In the genomic region with DNA sequence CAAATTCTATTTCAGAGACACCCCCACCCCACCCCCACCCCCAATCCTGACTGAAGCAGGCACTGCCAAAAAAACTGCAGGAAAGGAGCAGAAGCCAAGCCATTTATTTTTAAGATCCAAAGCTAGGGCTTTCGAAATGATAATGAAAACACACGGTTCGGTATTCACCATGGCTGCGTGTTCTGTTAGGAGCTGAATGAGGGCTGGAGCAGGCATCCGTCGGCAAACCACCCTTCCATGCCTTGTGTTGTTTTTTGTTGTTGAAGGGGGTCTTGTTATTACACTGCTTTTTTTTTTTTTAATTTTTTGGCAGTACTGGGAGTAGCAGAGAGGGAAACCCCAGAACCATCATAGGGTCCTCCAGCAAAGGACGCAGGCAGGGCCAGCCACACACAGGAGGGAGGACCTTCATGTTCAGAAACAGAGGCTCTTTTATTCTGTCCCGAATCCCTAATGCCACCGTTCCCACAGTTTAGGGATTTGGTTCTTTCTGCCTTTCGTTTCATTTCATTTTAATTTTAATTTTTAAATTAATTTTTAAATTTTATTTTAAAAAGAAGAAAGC, we compare ENCODE assay signal across 11 mouse cellular contexts. TPM values are rescaled to one million over a fixed set of nuclear protein-coding genes. Genes with fewer than 3 reads are reported as not detected.
DNase-seq lines count a peak whose midpoint lies in the region; ATAC-seq and TF ChIP-seq lines count a peak whose summit lies in the region.
"Had no signal": no experiment of that assay in that cellular context is flagged by ENCODE, and none has a peak within 500 bp of the region (broad histone marks: within the 10 kb centered on the region; RNA-seq: fewer than 3 reads in every experiment).

No protein-coding gene starts in this region.

- H3K9ac ChIP-seq in lung, embryonic 16.5 days (ENCODE audit: low read length) = peak overlapping the region; percentile 23
- H3K9ac ChIP-seq in forebrain, embryonic 16.5 days (replicated peaks; ENCODE audit: low read depth, low read length) = peak overlapping the region; percentile 73

- DNase-seq in gastrocnemius, postnatal 14 days = peak; percentile 7
- no peak for DNase-seq in gastrocnemius, postnatal 25 days
- no peak for DNase-seq in lung, postnatal 10 days
- DNase-seq in thymus, postnatal 36 days = no peak
- no peak for DNase-seq in adipocyte (ENCODE audit: low spot score)
- DNase-seq: retina, postnatal 1 day had no signal

- no peaks in the 10 kb centered on the region for H3K9me3 ChIP-seq in lung, embryonic 16.5 days (ENCODE audit: control insufficient read depth, low read length)
- no peaks in the 10 kb centered on the region for H3K9me3 ChIP-seq in forebrain, embryonic 16.5 days (ENCODE audit: control insufficient read depth, low read length)

- no peak for ATAC-seq in lung, embryonic 16.5 days (ENCODE audit: low read depth)
- no peak; the same call in 1 of the 2 replicates for ATAC-seq in forebrain, embryonic 16.5 days
- ATAC-seq: activated CD4-positive, CD25-positive, alpha-beta regulatory T cell, adult 4 months had no signal

- TF ChIP-seq CTCF in small intestine, adult 2 months (IDR thresholded peaks at IDR 0.05; ENCODE audit: extremely low read depth, insufficient read length, insufficient replicate concordance, low read depth, low read length) = peak; percentile 6; the same call in 1 of the 2 replicates

- peak overlapping the region; percentile 55 for H3K27ac ChIP-seq in lung, embryonic 16.5 days (ENCODE audit: low read length)
- H3K27ac ChIP-seq in forebrain, embryonic 16.5 days (ENCODE audit: low read length) = peak overlapping the region; percentile 97
- H3K27ac ChIP-seq in small intestine, adult 2 months (ENCODE audit: insufficient read depth, low read depth, low read length) = no peak overlapping the region

- peak overlapping the region; percentile 28 for H3K4me2 ChIP-seq in lung, embryonic 16.5 days (ENCODE audit: low read depth, low read length)
- peak overlapping the region; percentile 98 for H3K4me2 ChIP-seq in forebrain, embryonic 16.5 days (ENCODE audit: low read length)

- no peak for TF ChIP-seq POLR2A in small intestine, adult 2 months (IDR thresholded peaks at IDR 0.05; ENCODE audit: low read depth, low read length)

- intact Hi-C loops in gastrocnemius, postnatal 14 days (cut with DNase I; ENCODE audit: low total_unique reads) = no loop called here

- 57% methylated on average over 10 of the region's 10 CpGs for WGBS in lung, embryonic 16.5 days
- WGBS in forebrain, embryonic 16.5 days = 22% methylated on average over 10 of the region's 10 CpGs
- 63% methylated on average over 10 of the region's 10 CpGs for WGBS in small intestine, adult 2 months

- peaks cover 14% of the 10 kb centered on the region for H3K36me3 ChIP-seq in lung, embryonic 16.5 days (ENCODE audit: control insufficient read depth, insufficient read depth, low read length)
- peaks cover 7% of the 10 kb centered on the region; the same call in 1 of the 2 replicates for H3K36me3 ChIP-seq in forebrain, embryonic 16.5 days (ENCODE audit: control insufficient read depth, insufficient read depth)
- peaks cover 46% of the 10 kb centered on the region for H3K36me3 ChIP-seq in small intestine, adult 2 months (ENCODE audit: control insufficient read depth, insufficient read depth, low read length)

- H3K4me3 ChIP-seq in lung, embryonic 16.5 days (ENCODE audit: low read length) = no peak overlapping the region
- peak overlapping the region; percentile 50 for H3K4me3 ChIP-seq in forebrain, embryonic 16.5 days (replicated peaks; ENCODE audit: low read length)
- H3K4me3 ChIP-seq in small intestine, adult 2 months (ENCODE audit: low read depth, low read length) = peak overlapping the region; percentile 43; the same call in 1 of the 2 replicates

- H3K4me1 ChIP-seq in lung, embryonic 16.5 days (replicated peaks; ENCODE audit: control insufficient read depth, insufficient read depth, low read length) = peaks cover 61% of the 10 kb centered on the region
- H3K4me1 ChIP-seq in forebrain, embryonic 16.5 days (replicated peaks; ENCODE audit: control insufficient read depth, insufficient read depth, low read length) = peaks cover 87% of the 10 kb centered on the region
- H3K4me1 ChIP-seq in small intestine, adult 2 months (ENCODE audit: control insufficient read depth, insufficient read depth, insufficient read length, low read length) = peaks cover 47% of the 10 kb centered on the region

- H3K27me3 ChIP-seq in lung, embryonic 16.5 days (ENCODE audit: control insufficient read depth, insufficient read depth, low read depth, low read length) = no peaks in the 10 kb centered on the region
- no peaks in the 10 kb centered on the region for H3K27me3 ChIP-seq in forebrain, embryonic 16.5 days (replicated peaks; ENCODE audit: control insufficient read depth, insufficient read depth, low read length)
- H3K27me3 ChIP-seq in small intestine, adult 2 months (ENCODE audit: control insufficient read depth, insufficient read depth, low read length) = no peaks in the 10 kb centered on the region

RNA-seq across cellular contexts. Expression of gene Ppara, which starts 54.8 kb away (rescaled TPM):
- total RNA-seq in gastrocnemius, postnatal 14 days (2021) = 10 to 100 TPM in 1 of 2 experiments, 1 to 10 TPM in 1; 6.3 to 16.3 TPM
- 10 to 100 TPM; 11.4 to 19.3 TPM for total RNA-seq in gastrocnemius, postnatal 25 days (2021)
- 5.2 and 5.9 TPM in 2 replicates for polyA plus RNA-seq in lung, embryonic 16.5 days (2015; fragmentation: Nextera tagmentation; extraction: Ambion mirVana)
- polyA plus RNA-seq in forebrain, embryonic 16.5 days (2015; fragmentation: Nextera tagmentation; extraction: Ambion mirVana) = 0.90 and 1.6 TPM in 2 replicates
- 3.7 and 7.2 TPM in 2 replicates for polyA plus RNA-seq in small intestine, adult 2 months (2012; rRNA removed)
- total RNA-seq: megakaryocyte progenitor cell, adult 5-6 weeks had no signal
